Mouse (Mus musculus): ENCODE results near the gene Med25. TPM values are rescaled to one million over a fixed set of nuclear protein-coding genes. Genes with fewer than 3 reads are reported as not detected.
A peak's percentile ranks its signal among the peaks of the same experiment; 100 is the strongest.

Med25 gene
- polyA plus RNA-seq, 1 experiment from 2014 or later = 75.4 TPM

GRCm38 (mm10) chr7:44863982-44864494 lies 28.5 kb downstream of the Med25 start:
- no peak for ATAC-seq
- H3K4me2 ChIP-seq (ENCODE audit: low read length) = no peak overlapping the region
- H3K4me1 ChIP-seq (ENCODE audit: control insufficient read depth, insufficient read depth, low read length) = peaks cover 27% of the 10 kb centered on the region
- no peak overlapping the region for H3K9ac ChIP-seq (ENCODE audit: low read length)
- H3K9me3 ChIP-seq (replicated peaks; ENCODE audit: control insufficient read depth, low read length) = no peaks in the 10 kb centered on the region
- H3K36me3 ChIP-seq (ENCODE audit: control insufficient read depth, insufficient read depth, low read length) = peaks cover 59% of the 10 kb centered on the region
- 85% methylated on average over 11 of the region's 11 CpGs for WGBS
- no peaks in the 10 kb centered on the region for H3K27me3 ChIP-seq (replicated peaks; ENCODE audit: control insufficient read depth, insufficient read depth, low read length)
- H3K4me3 ChIP-seq (ENCODE audit: low read depth, low read length) = no peak overlapping the region
- no peak overlapping the region for H3K27ac ChIP-seq (ENCODE audit: low read depth, low read length)
- DNase-seq (ENCODE audit: low spot score) = no peak

GRCm38 (mm10) chr7:44863210-44863609 lies 29.3 kb downstream of the Med25 start:
- WGBS = 89% methylated on average over 14 of the region's 14 CpGs
- Histone ChIP-seq H3K9me3 (replicated peaks; ENCODE audit: control insufficient read depth, low read length) (no peaks in the 10 kb centered on the region), H3K9ac (ENCODE audit: low read length) (no peak overlapping the region), H3K27me3 (replicated peaks; ENCODE audit: control insufficient read depth, insufficient read depth, low read length) (no peaks in the 10 kb centered on the region), H3K4me2 (ENCODE audit: low read length) (no peak overlapping the region), H3K36me3 (ENCODE audit: control insufficient read depth, insufficient read depth, low read length) (peaks cover 59% of the 10 kb centered on the region), H3K4me3 (ENCODE audit: low read depth, low read length) (no peak overlapping the region), H3K27ac (ENCODE audit: low read depth, low read length) (no peak overlapping the region), H3K4me1 (ENCODE audit: control insufficient read depth, insufficient read depth, low read length) (peaks cover 28% of the 10 kb centered on the region)
- ATAC-seq (no peak), DNase-seq (ENCODE audit: low spot score) (no peak)

- 87% methylated on average over 8 of the region's 8 CpGs for WGBS
- H3K27ac ChIP-seq (ENCODE audit: low read depth, low read length) = no peak overlapping the region
- peaks cover 56% of the 10 kb centered on the region for H3K36me3 ChIP-seq (ENCODE audit: control insufficient read depth, insufficient read depth, low read length)
- DNase-seq (ENCODE audit: low spot score) = no peak
- H3K4me1 ChIP-seq (ENCODE audit: control insufficient read depth, insufficient read depth, low read length) = peaks cover 25% of the 10 kb centered on the region
- ATAC-seq = no peak
- H3K4me3 ChIP-seq (ENCODE audit: low read depth, low read length) = no peak overlapping the region
- H3K9me3 ChIP-seq (replicated peaks; ENCODE audit: control insufficient read depth, low read length) = no peaks in the 10 kb centered on the region
- H3K27me3 ChIP-seq (replicated peaks; ENCODE audit: control insufficient read depth, insufficient read depth, low read length) = no peaks in the 10 kb centered on the region
- no peak overlapping the region for H3K9ac ChIP-seq (ENCODE audit: low read length)
- H3K4me2 ChIP-seq (ENCODE audit: low read length) = no peak overlapping the region
These were observed 30.1 kb downstream of the Med25 start for GRCm38 (mm10) chr7:44862434-44862833.

- ATAC-seq (no peak), DNase-seq (ENCODE audit: low spot score) (no peak)
- no peaks in the 10 kb centered on the region for H3K27me3 ChIP-seq (replicated peaks; ENCODE audit: control insufficient read depth, insufficient read depth, low read length)
- no peak overlapping the region for H3K4me2 ChIP-seq (ENCODE audit: low read length)
- H3K4me3 ChIP-seq (ENCODE audit: low read depth, low read length) = no peak overlapping the region
- peaks cover 20% of the 10 kb centered on the region for H3K4me1 ChIP-seq (ENCODE audit: control insufficient read depth, insufficient read depth, low read length)
- H3K36me3 ChIP-seq (ENCODE audit: control insufficient read depth, insufficient read depth, low read length) = peaks cover 52% of the 10 kb centered on the region
- 82% methylated on average over 14 of the region's 14 CpGs for WGBS
- H3K9ac ChIP-seq (ENCODE audit: low read length) = no peak overlapping the region
- H3K27ac ChIP-seq (ENCODE audit: low read depth, low read length) = peak overlapping the region; percentile 15; the same call in 1 of the 2 replicates
- no peaks in the 10 kb centered on the region for H3K9me3 ChIP-seq (replicated peaks; ENCODE audit: control insufficient read depth, low read length)
These were observed 31.1 kb downstream of the Med25 start for GRCm38 (mm10) chr7:44861429-44861816.

GRCm38 (mm10) chr7:44860576-44861428 lies 31.7 kb downstream of the Med25 start:
- DNase-seq (ENCODE audit: low spot score) (peak; percentile 75), ATAC-seq (peak; percentile 37)
- Histone ChIP-seq H3K27ac (ENCODE audit: low read depth, low read length) (peak overlapping the region; percentile 15; the same call in 1 of the 2 replicates), H3K9ac (ENCODE audit: low read length) (no peak overlapping the region), H3K36me3 (ENCODE audit: control insufficient read depth, insufficient read depth, low read length) (peaks cover 46% of the 10 kb centered on the region), H3K9me3 (replicated peaks; ENCODE audit: control insufficient read depth, low read length) (no peaks in the 10 kb centered on the region), H3K4me1 (ENCODE audit: control insufficient read depth, insufficient read depth, low read length) (peaks cover 13% of the 10 kb centered on the region), H3K27me3 (replicated peaks; ENCODE audit: control insufficient read depth, insufficient read depth, low read length) (no peaks in the 10 kb centered on the region), H3K4me3 (ENCODE audit: low read depth, low read length) (no peak overlapping the region), H3K4me2 (ENCODE audit: low read length) (no peak overlapping the region)
- 55% methylated on average over 22 of the region's 22 CpGs for WGBS

GRCm38 (mm10) chr7:44859896-44860295 lies 32.6 kb downstream of the Med25 start:
- no peaks in the 10 kb centered on the region for H3K27me3 ChIP-seq (replicated peaks; ENCODE audit: control insufficient read depth, insufficient read depth, low read length)
- H3K4me1 ChIP-seq (ENCODE audit: control insufficient read depth, insufficient read depth, low read length) = peaks cover 15% of the 10 kb centered on the region
- H3K4me2 ChIP-seq (ENCODE audit: low read length) = no peak overlapping the region
- DNase-seq (ENCODE audit: low spot score) (no peak), ATAC-seq (no peak)
- no peak overlapping the region for H3K9ac ChIP-seq (ENCODE audit: low read length)
- WGBS = 90% methylated on average over 11 of the region's 11 CpGs
- H3K27ac ChIP-seq (ENCODE audit: low read depth, low read length) = no peak overlapping the region
- H3K36me3 ChIP-seq (ENCODE audit: control insufficient read depth, insufficient read depth, low read length) = peaks cover 37% of the 10 kb centered on the region
- H3K9me3 ChIP-seq (replicated peaks; ENCODE audit: control insufficient read depth, low read length) = no peaks in the 10 kb centered on the region
- no peak overlapping the region for H3K4me3 ChIP-seq (ENCODE audit: low read depth, low read length)

GRCm38 (mm10) chr7:44857905-44858304 lies 34.6 kb downstream of the Med25 start:
- Histone ChIP-seq H3K27me3 (replicated peaks; ENCODE audit: control insufficient read depth, insufficient read depth, low read length) (no peaks in the 10 kb centered on the region), H3K36me3 (ENCODE audit: control insufficient read depth, insufficient read depth, low read length) (peaks cover 21% of the 10 kb centered on the region), H3K9ac (ENCODE audit: low read length) (peak overlapping the region; percentile 84), H3K4me1 (ENCODE audit: control insufficient read depth, insufficient read depth, low read length) (peaks cover 26% of the 10 kb centered on the region), H3K27ac (ENCODE audit: low read depth, low read length) (no peak overlapping the region), H3K4me2 (ENCODE audit: low read length) (peak overlapping the region; percentile 86), H3K9me3 (replicated peaks; ENCODE audit: control insufficient read depth, low read length) (no peaks in the 10 kb centered on the region), H3K4me3 (ENCODE audit: low read depth, low read length) (peak overlapping the region; percentile 72)
- WGBS = 30% methylated on average over 8 of the region's 8 CpGs
- DNase-seq (ENCODE audit: low spot score) (no peak), ATAC-seq (no peak)

GRCm38 (mm10) chr7:44857042-44857552 lies 35.4 kb downstream of the Med25 start, which contains the start of gene Pnkp:
Gene Pnkp, plus strand, starts transcription at chr7:44857139.
- Histone ChIP-seq H3K36me3 (ENCODE audit: control insufficient read depth, insufficient read depth, low read length) (peaks cover 19% of the 10 kb centered on the region), H3K27ac (ENCODE audit: low read depth, low read length) (peak within 1 kb of the TSS; percentile 87), H3K4me1 (ENCODE audit: control insufficient read depth, insufficient read depth, low read length) (peaks cover 26% of the 10 kb centered on the region), H3K4me3 (ENCODE audit: low read depth, low read length) (peak within 1 kb of the TSS; percentile 72), H3K9me3 (replicated peaks; ENCODE audit: control insufficient read depth, low read length) (no peaks in the 10 kb centered on the region), H3K4me2 (ENCODE audit: low read length) (peak within 1 kb of the TSS; percentile 86), H3K27me3 (replicated peaks; ENCODE audit: control insufficient read depth, insufficient read depth, low read length) (no peaks in the 10 kb centered on the region), H3K9ac (ENCODE audit: low read length) (peak within 1 kb of the TSS; percentile 84)
- under 1% methylated on average over 31 of the region's 32 CpGs for WGBS
- DNase-seq (ENCODE audit: low spot score) (peak; percentile 96), ATAC-seq (peak; percentile 73)
